Mouse (Mus musculus) kidney, adult 2 months (tissue): ENCODE measurements around the gene Tldc1. TPM values are rescaled to one million over a fixed set of nuclear protein-coding genes. Genes with fewer than 3 reads are reported as not detected.

ENCODE experiments used
- DNase-seq: peaks from one replicate; pipeline ENCODE4 v3.0.0; 2021
- H3K27ac ChIP-seq: fragments of 200-500 bp; 2 replicates; pipeline ENCODE4 v1.5.1; 2012; ENCODE audit warnings: low read depth, low read length, control low read depth, inconsistent platforms; ENCODE audit not compliant: insufficient read depth
- H3K27me3 ChIP-seq: fragments of 200-500 bp; replicated peaks from 2 replicates; pipeline ENCODE4 v1.6.1; 2012; ENCODE audit warnings: mild to moderate bottlenecking, moderate library complexity, low read length, inconsistent platforms; ENCODE audit not compliant: control insufficient read depth, insufficient read depth
- H3K36me3 ChIP-seq: fragments of 200-500 bp; 2 replicates; pipeline ENCODE4 v1.6.1; 2012; ENCODE audit warnings: mild to moderate bottlenecking, moderate library complexity, low read length, inconsistent platforms; ENCODE audit not compliant: control insufficient read depth, insufficient read depth
- H3K4me1 ChIP-seq: fragments of 200-500 bp; 2 replicates; pipeline ENCODE4 v1.6.1; 2011; ENCODE audit warnings: low read length; ENCODE audit not compliant: control insufficient read depth, insufficient read depth
- H3K4me3 ChIP-seq: fragments of 200-500 bp; 2 replicates; pipeline ENCODE4 v1.5.1; 2011; ENCODE audit warnings: mild to moderate bottlenecking, low read depth, low read length, control low read depth; ENCODE audit not compliant: insufficient read depth
- CTCF ChIP-seq: fragments of 200-500 bp; conservative IDR thresholded peaks from 2 replicates; pipeline ENCODE4 v1.5.1; 2011; ENCODE audit warnings: low read depth, mild to moderate bottlenecking, control low read depth, low read length, moderate library complexity, mixed read lengths; ENCODE audit not compliant: insufficient read depth, insufficient read length
- POLR2A ChIP-seq: fragments of 200-500 bp; IDR thresholded peaks from one replicate; pipeline ENCODE4 v1.6.1; 2011; ENCODE audit warnings: low read depth, low read length, control low read depth
- WGBS: fragments of 180-500 bp; shearing (Covaris S2); methylation state at CpG from one replicate; pipeline ENCODE4 v1.1.7; 2018; 5-methylcytosine and 5-hydroxymethylcytosine counted together
- polyA plus RNA-seq: library from polyadenylated mRNA; depleted of rRNA; stranded (reverse); fragments of >200 nt; gene quantifications from 2 replicates; pipeline ENCODE4 v1.2.3, GENCODE M21; 2012

Tldc1 gene
- polyA plus RNA-seq, 1 experiment: 11.6 TPM

- Histone ChIP-seq H3K4me1 (no peaks in the 10 kb centered on the region), H3K4me3 (no peak overlapping the region), H3K27me3 (no peaks in the 10 kb centered on the region), H3K36me3 (no peaks in the 10 kb centered on the region), H3K27ac (no peak overlapping the region)
- TF ChIP-seq POLR2A: no peak
- TF ChIP-seq CTCF: no peak
- no peak for DNase-seq
- WGBS: 84% methylated on average over 22 of the region's 22 CpGs
Observed at GRCm38 (mm10) chr8:119765761-119766444, 12.3 kb downstream of the Tldc1 start.

GRCm38 (mm10) chr8:119765311-119765710, 12.9 kb downstream of the Tldc1 start:
- Histone ChIP-seq H3K36me3 (no peaks in the 10 kb centered on the region), H3K27me3 (no peaks in the 10 kb centered on the region), H3K4me1 (no peaks in the 10 kb centered on the region), H3K27ac (no peak overlapping the region), H3K4me3 (no peak overlapping the region)
- TF ChIP-seq CTCF: no peak
- no peak for TF ChIP-seq POLR2A
- no peak for DNase-seq
- WGBS: 92% methylated on average over 10 of the region's 10 CpGs

- TF ChIP-seq POLR2A (no peak), CTCF (no peak)
- WGBS: 86% methylated on average over 21 of the region's 21 CpGs
- no peak for DNase-seq
- H3K27me3 ChIP-seq: no peaks in the 10 kb centered on the region
- no peak overlapping the region for H3K4me3 ChIP-seq
- no peaks in the 10 kb centered on the region for H3K36me3 ChIP-seq
- H3K4me1 ChIP-seq: no peaks in the 10 kb centered on the region
- no peak overlapping the region for H3K27ac ChIP-seq
Observed at GRCm38 (mm10) chr8:119762226-119763220, 15.7 kb downstream of the Tldc1 start.

GRCm38 (mm10) chr8:119761692-119762091, 16.5 kb downstream of the Tldc1 start:
- Histone ChIP-seq H3K36me3 (no peaks in the 10 kb centered on the region), H3K4me3 (no peak overlapping the region), H3K27ac (no peak overlapping the region), H3K4me1 (no peaks in the 10 kb centered on the region), H3K27me3 (no peaks in the 10 kb centered on the region)
- no peak for DNase-seq
- WGBS: 94% methylated on average over 11 of the region's 11 CpGs
- no peak for TF ChIP-seq POLR2A
- no peak for TF ChIP-seq CTCF

GRCm38 (mm10) chr8:119756538-119756937, 21.7 kb downstream of the Tldc1 start:
- 62% methylated on average over 5 of the region's 5 CpGs for WGBS
- peak; percentile 10 for DNase-seq

GRCm38 (mm10) chr8:119756147-119756461, 22.1 kb downstream of the Tldc1 start:
- no peaks in the 10 kb centered on the region for H3K4me1 ChIP-seq
- DNase-seq: no peak
- no peak overlapping the region for H3K27ac ChIP-seq
- H3K27me3 ChIP-seq: no peaks in the 10 kb centered on the region
- H3K36me3 ChIP-seq: no peaks in the 10 kb centered on the region
- H3K4me3 ChIP-seq: no peak overlapping the region
- WGBS: 77% methylated on average over 2 of the region's 2 CpGs
- no peak for TF ChIP-seq POLR2A
- no peak for TF ChIP-seq CTCF

More at GRCm38 (mm10) chr8:119756538-119756937, 21.7 kb downstream of the Tldc1 start:
- no peaks in the 10 kb centered on the region for H3K36me3 ChIP-seq
- H3K4me3 ChIP-seq: no peak overlapping the region
- no peaks in the 10 kb centered on the region for H3K4me1 ChIP-seq
- TF ChIP-seq POLR2A (no peak), CTCF (no peak)
- H3K27me3 ChIP-seq: no peaks in the 10 kb centered on the region
- no peak overlapping the region for H3K27ac ChIP-seq
